Mouse (Mus musculus) adrenal gland (tissue): ENCODE measurements at regions not wholly inside any gene's neighbourhood (a gene's known extent, or its start where the extent isn't known, plus 50 kb on each side); places are given as distances from the start of the nearest gene placed in this dataset.
"Not testable (repeated sequence)": the region's sequence is repeated elsewhere in the genome, so short reads cannot be mapped to it uniquely, and the experiment has no call there.

Source experiments
- intact Hi-C: fragments of 180-260 bp; cut with DNase I; formaldehyde crosslinking; loops from one replicate; pipeline ENCODE4 v1.15.1; 2025

- intact Hi-C loops: no loop called here
These were observed 105.5 kb upstream of the Tcerg1l start for GRCm38 (mm10) chr7:138503016-138503415.

GRCm38 (mm10) chr7:138501347-138502014 is 104.0 kb upstream of the Tcerg1l start:
- intact Hi-C loops: no loop called here

- intact Hi-C loops: no loop called here
These were observed 100.2 kb upstream of the Tcerg1l start for GRCm38 (mm10) chr7:138497771-138498170.

GRCm38 (mm10) chr7:138497202-138497601 is 99.7 kb upstream of the Tcerg1l start:
- intact Hi-C loops: no loop called here

GRCm38 (mm10) chr7:138493661-138494060 is 96.1 kb upstream of the Tcerg1l start:
- intact Hi-C loops: no loop called here

GRCm38 (mm10) chr7:138492261-138492660 is 94.7 kb upstream of the Tcerg1l start:
- intact Hi-C loops: no loop called here

GRCm38 (mm10) chr7:138489471-138489870 is 91.9 kb upstream of the Tcerg1l start:
- intact Hi-C loops: no loop called here

- intact Hi-C loops: no loop called here
These were observed 90.7 kb upstream of the Tcerg1l start for GRCm38 (mm10) chr7:138488201-138488720.

- intact Hi-C loops: no loop called here
These were observed 75.4 kb upstream of the Tcerg1l start for GRCm38 (mm10) chr7:138472891-138473455.

- intact Hi-C loops: no loop called here
These were observed 74.8 kb upstream of the Tcerg1l start for GRCm38 (mm10) chr7:138472371-138472770.

GRCm38 (mm10) chr7:138469211-138469610 is 71.7 kb upstream of the Tcerg1l start:
- intact Hi-C loops: no loop called here

GRCm38 (mm10) chr7:138468436-138468835 is 70.9 kb upstream of the Tcerg1l start:
- intact Hi-C loops: no loop called here

GRCm38 (mm10) chr7:138467981-138468380 is 70.5 kb upstream of the Tcerg1l start:
- intact Hi-C loops: no loop called here

- intact Hi-C loops: no loop called here
These were observed 69.9 kb upstream of the Tcerg1l start for GRCm38 (mm10) chr7:138467386-138467785.

GRCm38 (mm10) chr7:138457964-138458363 is 60.4 kb upstream of the Tcerg1l start:
- intact Hi-C loops: no loop called here

GRCm38 (mm10) chr7:138455371-138455770 is 57.8 kb upstream of the Tcerg1l start:
- intact Hi-C loops: no loop called here

- intact Hi-C loops: not testable (repeated sequence)
These were observed 57.1 kb upstream of the Tcerg1l start for GRCm38 (mm10) chr7:138454498-138455225.

- intact Hi-C loops: no loop called here
These were observed 53.8 kb upstream of the Tcerg1l start for GRCm38 (mm10) chr7:138451321-138451720.

- intact Hi-C loops: no loop called here
These were observed 51.0 kb upstream of the Tcerg1l start for GRCm38 (mm10) chr7:138448519-138448918.
